Mouse (Mus musculus) erythroblast, embryonic 14.5 days (primary cell): ENCODE results near the gene Ambra1.

Source experiments
- GATA1 ChIP-seq: IDR thresholded peaks from 2 replicates; pipeline ENCODE4 v1.6.1; 2012; ENCODE audit warnings: low read length, inconsistent platforms, mixed read lengths
- TAL1 ChIP-seq: IDR thresholded peaks from 3 replicates; pipeline ENCODE4 v1.6.1; 2012; ENCODE audit warnings: low read length, inconsistent platforms, mixed read lengths

DNA sequence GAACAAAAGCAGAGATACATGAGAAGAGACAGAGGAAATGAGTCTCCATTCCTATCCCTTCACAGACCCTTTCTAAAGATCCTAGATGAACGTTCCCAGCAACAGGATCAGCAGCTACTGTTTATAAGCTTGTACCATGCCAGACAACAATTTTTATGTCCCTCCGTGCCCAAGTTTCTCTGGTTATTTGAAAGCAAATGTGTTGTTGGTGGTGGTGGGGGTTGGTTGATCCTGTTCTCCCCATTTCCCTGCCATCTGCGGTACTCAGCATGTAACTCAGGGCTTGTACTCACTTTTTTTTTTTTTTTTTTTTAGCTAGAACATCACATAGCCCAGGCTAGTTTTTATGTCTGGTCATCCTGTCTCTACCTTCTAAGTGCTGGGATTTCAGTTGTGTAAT is 169.2 kb downstream of the Ambra1 start:
- TF ChIP-seq TAL1, result no peak
- TF ChIP-seq GATA1, result no peak
